Mouse (Mus musculus): ENCODE data around the gene Creb3l1. TPM values are rescaled to one million over a fixed set of nuclear protein-coding genes. Genes with fewer than 3 reads are reported as not detected.

Creb3l1 gene
- total and polyA plus RNA-seq, 2 experiments from 2014 or later, result 3.5 TPM

DNA sequence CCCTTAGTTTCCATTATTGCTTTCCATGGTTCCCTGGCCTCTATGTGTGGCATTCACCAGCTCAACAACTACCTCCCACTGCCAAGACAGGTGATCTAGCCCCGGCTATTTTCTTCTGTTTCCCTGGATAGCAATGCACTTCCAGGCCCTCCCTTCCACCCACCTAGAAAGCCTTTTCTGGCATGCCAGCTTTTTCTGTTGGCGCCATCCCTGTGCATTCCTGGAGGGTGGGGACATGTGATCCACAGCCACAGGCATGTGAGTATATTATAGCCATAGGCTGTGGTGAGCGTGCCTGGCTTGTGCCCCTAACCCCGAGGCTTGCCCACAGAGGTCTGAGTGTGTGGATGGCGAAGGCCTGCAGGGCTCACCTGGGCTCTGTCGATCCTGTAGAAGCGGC is 88.1 kb downstream of the Creb3l1 start:
- DNase-seq (ENCODE audit: low spot score) (no peak), ATAC-seq (no peak)
- H3K4me1 ChIP-seq (ENCODE audit: insufficient read depth, low read length), result peaks cover 4% of the 10 kb centered on the region; the same call in 1 of the 2 replicates
- peaks cover 42% of the 10 kb centered on the region for H3K36me3 ChIP-seq (ENCODE audit: insufficient read depth, low read length)
- H3K9ac ChIP-seq (replicated peaks; ENCODE audit: low read length), result no peak overlapping the region
- TF ChIP-seq CTCF (IDR thresholded peaks at IDR 0.05; ENCODE audit: low read depth), result no peak
- H3K9me3 ChIP-seq (ENCODE audit: low read length), result no peaks in the 10 kb centered on the region
- H3K4me3 ChIP-seq (ENCODE audit: low read length), result no peak overlapping the region
- no peak overlapping the region for H3K27ac ChIP-seq
- H3K4me2 ChIP-seq (ENCODE audit: low read depth, low read length), result no peak overlapping the region
- 89% methylated on average over 7 of the region's 7 CpGs for WGBS
- H3K27me3 ChIP-seq (ENCODE audit: insufficient read depth, low read length), result no peaks in the 10 kb centered on the region

DNA sequence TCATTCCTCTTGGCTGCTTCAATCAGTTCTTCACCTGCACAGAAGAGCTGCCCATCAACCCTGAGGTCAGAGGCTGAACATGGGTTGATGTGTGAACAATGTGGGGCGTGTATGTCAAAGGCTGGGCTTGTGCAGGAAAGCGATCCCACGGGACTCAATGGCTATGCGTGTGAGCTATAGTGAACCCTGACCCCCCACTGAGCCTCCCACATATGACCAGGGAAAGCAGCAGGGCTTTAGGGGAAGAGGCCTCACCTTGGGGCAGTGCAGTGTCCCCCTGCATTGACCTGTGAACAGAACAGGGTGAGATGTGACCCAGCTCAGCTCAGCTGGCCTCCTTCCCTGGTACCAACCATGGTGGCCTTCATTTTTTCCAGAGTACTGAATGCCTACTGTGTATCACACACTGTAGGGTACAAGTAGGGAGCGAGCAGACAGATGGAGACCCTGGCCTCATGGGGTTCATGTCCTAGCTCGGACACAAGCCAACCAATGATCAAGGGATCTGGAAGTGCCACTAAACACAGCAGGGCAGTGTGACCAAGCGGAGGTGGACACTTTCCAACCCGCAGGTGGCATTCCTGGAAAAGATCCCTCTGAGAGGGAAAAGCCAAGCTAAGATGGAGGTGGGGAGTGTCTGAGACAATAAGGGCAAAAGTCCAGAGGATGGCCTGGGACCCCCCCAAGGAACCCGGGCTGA is 89.3 kb downstream of the Creb3l1 start:
- no peak overlapping the region for H3K4me2 ChIP-seq (ENCODE audit: low read depth, low read length)
- H3K36me3 ChIP-seq (ENCODE audit: insufficient read depth, low read length), result peaks cover 33% of the 10 kb centered on the region
- TF ChIP-seq CTCF (IDR thresholded peaks at IDR 0.05; ENCODE audit: low read depth), result no peak
- H3K9me3 ChIP-seq (ENCODE audit: low read length), result no peaks in the 10 kb centered on the region
- DNase-seq (ENCODE audit: low spot score), result no peak
- no peaks in the 10 kb centered on the region for H3K27me3 ChIP-seq (ENCODE audit: insufficient read depth, low read length)
- H3K9ac ChIP-seq (replicated peaks; ENCODE audit: low read length), result no peak overlapping the region
- no peak overlapping the region for H3K4me3 ChIP-seq (ENCODE audit: low read length)
- H3K4me1 ChIP-seq (ENCODE audit: insufficient read depth, low read length), result peaks cover 8% of the 10 kb centered on the region; the same call in 1 of the 2 replicates
- no peak for ATAC-seq
- H3K27ac ChIP-seq, result no peak overlapping the region
- WGBS, result 74% methylated on average over 9 of the region's 9 CpGs

DNA sequence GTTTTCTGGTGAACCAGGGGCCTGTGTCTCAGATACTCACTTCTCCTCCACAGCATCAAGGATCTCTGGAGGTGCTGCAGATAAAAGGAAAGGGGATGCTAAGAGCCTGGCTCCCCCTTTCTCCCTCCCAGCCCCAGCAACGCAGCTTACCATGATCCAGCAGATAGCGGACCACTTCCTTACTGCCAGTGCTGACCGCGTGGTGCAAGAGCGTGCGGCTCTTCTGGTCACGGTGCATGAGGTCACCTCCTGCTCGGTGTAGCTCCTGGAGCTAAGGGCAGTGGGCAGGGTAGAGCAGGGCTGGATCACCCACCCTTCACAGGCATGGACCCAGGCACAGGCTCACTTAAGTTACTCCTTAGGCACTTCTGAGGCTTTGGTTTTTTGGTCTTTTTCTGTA is 90.3 kb downstream of the Creb3l1 start:
- Histone ChIP-seq H3K9ac (replicated peaks; ENCODE audit: low read length) (no peak overlapping the region), H3K4me2 (ENCODE audit: low read depth, low read length) (no peak overlapping the region), H3K27ac (no peak overlapping the region), H3K4me1 (ENCODE audit: insufficient read depth, low read length) (peaks cover 8% of the 10 kb centered on the region; the same call in 1 of the 2 replicates), H3K4me3 (ENCODE audit: low read length) (no peak overlapping the region), H3K27me3 (ENCODE audit: insufficient read depth, low read length) (no peaks in the 10 kb centered on the region), H3K36me3 (ENCODE audit: insufficient read depth, low read length) (peaks cover 24% of the 10 kb centered on the region; the same call in 1 of the 2 replicates), H3K9me3 (ENCODE audit: low read length) (no peaks in the 10 kb centered on the region)
- DNase-seq (ENCODE audit: low spot score), result no peak
- ATAC-seq, result no peak
- WGBS, result 65% methylated on average over 8 of the region's 8 CpGs
- no peak for TF ChIP-seq CTCF (IDR thresholded peaks at IDR 0.05; ENCODE audit: low read depth)

DNA sequence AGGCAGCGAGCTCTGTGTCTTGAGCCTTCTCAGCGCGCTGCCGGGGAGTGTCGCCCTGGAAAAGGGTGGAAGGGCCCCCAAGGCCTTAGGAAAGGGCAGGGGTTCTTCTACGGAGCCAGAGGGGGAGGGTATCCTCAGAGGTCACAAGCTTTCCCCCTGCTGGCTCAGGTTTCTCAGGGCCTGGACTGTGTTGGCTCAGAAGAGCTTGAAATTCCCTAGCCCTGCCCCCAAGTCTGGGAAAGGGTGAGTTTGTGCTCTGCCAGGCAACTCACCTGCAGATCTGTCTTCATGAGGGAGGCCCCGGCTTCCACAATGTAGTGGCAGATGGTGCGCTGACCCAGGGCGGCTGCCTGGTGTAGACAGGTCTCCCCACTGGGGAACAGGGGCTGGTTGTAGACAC is 90.8 kb downstream of the Creb3l1 start:
- ATAC-seq, result no peak
- H3K27ac ChIP-seq, result no peak overlapping the region
- no peak overlapping the region for H3K4me2 ChIP-seq (ENCODE audit: low read depth, low read length)
- no peaks in the 10 kb centered on the region for H3K9me3 ChIP-seq (ENCODE audit: low read length)
- TF ChIP-seq CTCF (IDR thresholded peaks at IDR 0.05; ENCODE audit: low read depth), result no peak
- peaks cover 8% of the 10 kb centered on the region; the same call in 1 of the 2 replicates for H3K4me1 ChIP-seq (ENCODE audit: insufficient read depth, low read length)
- whole genome bisulfite sequencing, result 45% methylated on average over 9 of the region's 9 CpGs
- H3K4me3 ChIP-seq (ENCODE audit: low read length), result no peak overlapping the region
- peaks cover 19% of the 10 kb centered on the region; the same call in 1 of the 2 replicates for H3K36me3 ChIP-seq (ENCODE audit: insufficient read depth, low read length)
- DNase-seq (ENCODE audit: low spot score), result no peak
- no peaks in the 10 kb centered on the region for H3K27me3 ChIP-seq (ENCODE audit: insufficient read depth, low read length)
- no peak overlapping the region for H3K9ac ChIP-seq (replicated peaks; ENCODE audit: low read length)

DNA sequence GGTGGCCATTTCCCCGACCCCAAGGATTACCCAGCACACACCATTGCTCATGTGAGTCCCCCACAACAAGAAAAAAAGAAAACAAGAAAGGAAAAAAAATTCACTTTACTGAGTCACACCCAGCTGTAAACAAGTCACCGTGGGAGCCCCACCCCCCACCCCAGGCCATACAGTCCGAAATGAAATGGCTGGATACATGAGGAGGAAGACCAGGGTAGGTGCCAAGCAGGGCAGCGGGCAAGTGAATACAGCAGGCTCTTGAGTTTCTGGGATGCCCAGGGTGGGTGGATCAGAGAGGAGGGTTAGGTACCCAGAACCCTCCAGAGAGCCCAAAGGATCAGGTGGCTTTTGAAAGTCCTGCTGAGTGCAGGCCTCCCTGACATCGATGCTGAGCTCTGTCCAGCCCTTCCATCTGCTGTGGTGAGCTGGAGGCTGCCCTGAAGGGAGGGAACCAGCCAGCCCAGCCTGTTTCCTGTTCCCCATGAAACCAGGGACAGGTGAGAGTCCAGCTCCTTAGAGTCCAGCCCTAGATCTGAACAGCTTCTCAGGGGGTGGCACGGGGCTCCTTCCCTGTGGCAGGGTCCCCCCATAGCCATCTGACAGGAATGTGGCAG is 91.5 kb downstream of the Creb3l1 start:
- no peak overlapping the region for H3K9ac ChIP-seq (replicated peaks; ENCODE audit: low read length)
- 0 out of 2 replicates have a peak overlapping the region, but pooled peaks have one; percentile 77 for H3K27ac ChIP-seq
- H3K4me2 ChIP-seq (ENCODE audit: low read depth, low read length), result 0 out of 2 replicates have a peak overlapping the region, but pooled peaks have one; percentile 69
- no peaks in the 10 kb centered on the region for H3K9me3 ChIP-seq (ENCODE audit: low read length)
- WGBS, result 20% methylated on average over 6 of the region's 6 CpGs
- no peak for DNase-seq (ENCODE audit: low spot score)
- 0 out of 2 replicates have a peak, but pooled peaks cover 12% of the 10 kb centered on the region for H3K36me3 ChIP-seq (ENCODE audit: insufficient read depth, low read length)
- no peak overlapping the region for H3K4me3 ChIP-seq (ENCODE audit: low read length)
- no peak for TF ChIP-seq CTCF (IDR thresholded peaks at IDR 0.05; ENCODE audit: low read depth)
- peaks cover 8% of the 10 kb centered on the region; the same call in 1 of the 2 replicates for H3K4me1 ChIP-seq (ENCODE audit: insufficient read depth, low read length)
- H3K27me3 ChIP-seq (ENCODE audit: insufficient read depth, low read length), result no peaks in the 10 kb centered on the region
- ATAC-seq, result no peak

Small RNA genes within 50 kb of the gene (microRNA-seq; reads per million reads assigned to microRNA genes)
- gene Mir6999, result 0 reads per million in 2 experiments

Other genes with a start within 250 kb of the Creb3l1 start
- 3.3 and 4.4 TPM in 2 replicates for gene Chrm4, start 97.3 kb downstream of the Creb3l1 start, total RNA-seq (2014; rRNA removed)
- gene Chrm4, start 97.3 kb downstream of the Creb3l1 start, polyA plus RNA-seq (2015; fragmentation: Nextera tagmentation; extraction: Ambion mirVana), result 0.75 and 0.93 TPM in 2 replicates
- 54.9 and 78.4 TPM in 2 replicates for gene Mdk, start 92.2 kb downstream of the Creb3l1 start, total RNA-seq (2014; rRNA removed)
- 167 and 171 TPM in 2 replicates for gene Mdk, start 92.2 kb downstream of the Creb3l1 start, polyA plus RNA-seq (2015; fragmentation: Nextera tagmentation; extraction: Ambion mirVana)
- gene Gm9821, start 78.8 kb downstream of the Creb3l1 start, total RNA-seq (2014; rRNA removed), result not detected in 2 replicates
- 0.08 TPM in 1 of 2 replicates, not detected in the other for gene Gm9821, start 78.8 kb downstream of the Creb3l1 start, polyA plus RNA-seq (2015; fragmentation: Nextera tagmentation; extraction: Ambion mirVana)
- gene Dgkz, start 48.6 kb downstream of the Creb3l1 start, total RNA-seq (2014; rRNA removed), result 150 and 163 TPM in 2 replicates
- gene Dgkz, start 48.6 kb downstream of the Creb3l1 start, polyA plus RNA-seq (2015; fragmentation: Nextera tagmentation; extraction: Ambion mirVana), result 40.7 and 41.2 TPM in 2 replicates
- gene Phf21a, start 68.6 kb upstream of the Creb3l1 start, total RNA-seq (2014; rRNA removed), result 109 and 175 TPM in 2 replicates
- gene Phf21a, start 68.6 kb upstream of the Creb3l1 start, polyA plus RNA-seq (2015; fragmentation: Nextera tagmentation; extraction: Ambion mirVana), result 26.4 and 26.6 TPM in 2 replicates